Comparison of ENCODE assay signal across 17 mouse cellular contexts in genomic region chr8:70030255-70030654, GRCm38 (mm10). TPM values are rescaled to one million over a fixed set of nuclear protein-coding genes. Genes with fewer than 3 reads are reported as not detected.
"Had no signal": no experiment of that assay in that cellular context is flagged by ENCODE, and none has a peak within 500 bp of the region (broad histone marks: within the 10 kb centered on the region; RNA-seq: fewer than 3 reads in every experiment).

No protein-coding gene starts in this region.

- DNase-seq: kidney, postnatal 36 days; layer of hippocampus, adult 9-11 months; layer of hippocampus, postnatal 36 days; lung, embryonic 14.5 days; lung, postnatal 10 days; lung, postnatal 4 days; midbrain, embryonic 14.5 days; right cerebral cortex, postnatal 14 days; thymus, postnatal 36 days had no signal

- H3K9me3 ChIP-seq: limb, embryonic 15.5 days; liver, embryonic 12.5 days; midbrain, embryonic 10.5 days; neural tube, embryonic 15.5 days had no signal

- H3K4me2 ChIP-seq: limb, embryonic 15.5 days; liver, embryonic 12.5 days; lung, embryonic 14.5 days; neural tube, embryonic 15.5 days had no signal

- H3K4me1 ChIP-seq: limb, embryonic 15.5 days; liver, embryonic 12.5 days; midbrain, embryonic 10.5 days; neural tube, embryonic 15.5 days had no signal

- H3K9ac ChIP-seq: limb, embryonic 15.5 days; liver, embryonic 12.5 days; lung, embryonic 14.5 days; neural tube, embryonic 15.5 days had no signal

- H3K27ac ChIP-seq: kidney, postnatal 0 days; limb, embryonic 15.5 days; liver, embryonic 12.5 days; midbrain, embryonic 10.5 days; neural tube, embryonic 15.5 days had no signal

- ATAC-seq: liver, embryonic 12.5 days had no signal

- H3K27me3 ChIP-seq: limb, embryonic 15.5 days; liver, embryonic 12.5 days; neural tube, embryonic 15.5 days had no signal

- H3K4me3 ChIP-seq: limb, embryonic 15.5 days; liver, embryonic 12.5 days; midbrain, embryonic 10.5 days; myocyte; neural tube, embryonic 15.5 days had no signal

RNA-seq across cellular contexts. Expression of gene Tm6sf2, which starts 42.5 kb away (rescaled TPM):
- total RNA-seq: megakaryocyte, adult 5-6 weeks had no signal

RNA-seq across cellular contexts. Expression of gene Hapln4, which starts 53.0 kb away (rescaled TPM):
- total RNA-seq: megakaryocyte, adult 5-6 weeks had no signal
- polyA plus RNA-seq: kidney, postnatal 0 days; liver, embryonic 16.5 days had no signal
